Mouse (Mus musculus) right cerebral cortex, postnatal 14 days (tissue): ENCODE measurements at regions not wholly inside any gene's neighbourhood (a gene's known extent, or its start where the extent isn't known, plus 50 kb on each side); places are given as distances from the start of the nearest gene placed in this dataset.

Experiments
- DNase-seq: peaks from one replicate; pipeline ENCODE4 v3.0.0; 2022

- no peak for DNase-seq
Measured at GRCm38 (mm10) chr13:30042689-30043320, 56.9 kb upstream of the E2f3 start.

- no peak for DNase-seq
Measured at GRCm38 (mm10) chr13:30041501-30042295, 55.8 kb upstream of the E2f3 start.

- no peak for DNase-seq
Measured at GRCm38 (mm10) chr13:30040288-30040687, 54.4 kb upstream of the E2f3 start.

- no peak for DNase-seq
Measured at GRCm38 (mm10) chr13:30039791-30040190, 53.9 kb upstream of the E2f3 start.

GRCm38 (mm10) chr13:30036561-30036960 is 50.7 kb upstream of the E2f3 start:
- DNase-seq = no peak

- no peak for DNase-seq
Measured at GRCm38 (mm10) chr13:30036071-30036470, 50.2 kb upstream of the E2f3 start.
